Mouse (Mus musculus): ENCODE measurements at regions not wholly inside any gene's neighbourhood (a gene's known extent, or its start where the extent isn't known, plus 50 kb on each side); places are given as distances from the start of the nearest gene placed in this dataset.

- TF ChIP-seq CTCF (IDR thresholded peaks at IDR 0.05; ENCODE audit: insufficient read depth, low read length) (no peak), POLR2A (IDR thresholded peaks at IDR 0.05; ENCODE audit: borderline replicate concordance, extremely low read depth, low read depth, low read length) (no peak)
Observed at GRCm38 (mm10) chr8:25389371-25389855, 565.2 kb upstream of the Adam5 start.

Measured in lung, adult 2 months (tissue).